Mouse (Mus musculus): ENCODE measurements at regions not wholly inside any gene's neighbourhood (a gene's known extent, or its start where the extent isn't known, plus 50 kb on each side); places are given as distances from the start of the nearest gene placed in this dataset.

- DNase-seq: no peak
These were observed 67.9 kb downstream of the 3100002H09Rik start for GRCm38 (mm10) chr4:124542696-124543095.

- no peak for DNase-seq
These were observed 72.1 kb downstream of the 3100002H09Rik start for GRCm38 (mm10) chr4:124538471-124538870.

GRCm38 (mm10) chr4:124537681-124538080, 72.9 kb downstream of the 3100002H09Rik start:
- DNase-seq: no peak

GRCm38 (mm10) chr4:124533614-124534013, 77.0 kb downstream of the 3100002H09Rik start:
- DNase-seq: no peak

- DNase-seq: no peak
These were observed 80.0 kb downstream of the 3100002H09Rik start for GRCm38 (mm10) chr4:124530596-124530995.

- no peak for DNase-seq
These were observed 83.8 kb downstream of the 3100002H09Rik start for GRCm38 (mm10) chr4:124526822-124527221.

GRCm38 (mm10) chr4:124526362-124526761, 84.2 kb downstream of the 3100002H09Rik start:
- no peak for DNase-seq

- no peak for DNase-seq
These were observed 90.3 kb downstream of the 3100002H09Rik start for GRCm38 (mm10) chr4:124520309-124520708.

- no peak for DNase-seq
These were observed 98.8 kb downstream of the 3100002H09Rik start for GRCm38 (mm10) chr4:124511761-124512160.

- no peak for DNase-seq
These were observed 99.8 kb downstream of the 3100002H09Rik start for GRCm38 (mm10) chr4:124510816-124511215.

- DNase-seq: no peak
These were observed 100.9 kb downstream of the 3100002H09Rik start for GRCm38 (mm10) chr4:124509695-124510094.

GRCm38 (mm10) chr4:124506083-124506647, 104.4 kb downstream of the 3100002H09Rik start:
- DNase-seq: no peak

GRCm38 (mm10) chr4:124501785-124502184, 108.8 kb downstream of the 3100002H09Rik start:
- no peak for DNase-seq

GRCm38 (mm10) chr4:124498043-124498442, 112.6 kb downstream of the 3100002H09Rik start:
- DNase-seq: no peak

GRCm38 (mm10) chr4:124485941-124486581, 124.5 kb downstream of the 3100002H09Rik start:
- no peak for DNase-seq

GRCm38 (mm10) chr4:124484613-124485586, 125.7 kb downstream of the 3100002H09Rik start:
- no peak for DNase-seq

- DNase-seq: no peak
These were observed 132.7 kb downstream of the 3100002H09Rik start for GRCm38 (mm10) chr4:124477870-124478301.

GRCm38 (mm10) chr4:124477359-124477868, 133.2 kb downstream of the 3100002H09Rik start:
- DNase-seq: no peak

- no peak for DNase-seq
These were observed 145.3 kb downstream of the 3100002H09Rik start for GRCm38 (mm10) chr4:124465229-124465820.

- no peak for DNase-seq
These were observed 154.9 kb downstream of the 3100002H09Rik start for GRCm38 (mm10) chr4:124455511-124456338.

GRCm38 (mm10) chr4:124451131-124451530, 159.5 kb downstream of the 3100002H09Rik start:
- no peak for DNase-seq

- DNase-seq: no peak
These were observed 164.0 kb downstream of the 3100002H09Rik start for GRCm38 (mm10) chr4:124446615-124447014.
